Mouse (Mus musculus) kidney, postnatal 10 days (tissue): Measurements from ENCODE around the gene Gm8906.
"Not testable (repeated sequence)": the region's sequence is repeated elsewhere in the genome, so short reads cannot be mapped to it uniquely, and the experiment has no call there.

Experiments used
- DNase-seq: peaks from one replicate; pipeline ENCODE4 v3.0.0; 2021; ENCODE audit warnings: mixed read lengths

The Gm8906 gene

DNA sequence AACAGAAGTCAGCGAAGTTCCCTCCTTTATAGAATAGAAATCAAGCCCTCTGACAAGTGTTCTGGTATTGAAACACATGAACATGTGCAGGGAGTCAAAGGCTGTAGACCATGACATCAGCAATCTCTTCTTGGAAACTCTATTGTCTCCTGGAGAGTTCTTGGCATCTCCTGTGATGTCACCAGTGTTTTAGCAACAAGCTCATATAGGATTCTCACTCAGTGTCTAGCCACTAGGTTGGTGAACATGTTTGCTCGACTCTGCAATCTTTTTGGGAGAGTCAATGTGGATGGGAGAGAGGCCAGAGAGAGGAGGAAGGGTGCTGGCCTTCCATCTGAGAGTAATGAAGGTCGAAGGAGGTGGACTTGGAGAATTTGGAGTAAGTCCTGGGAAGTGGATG, at the start of gene Gm8906:
Gene Gm8906 (plus strand): TSS at position 301 of the 400 bp plus-strand sequence.
- not testable (repeated sequence) for DNase-seq
